Mouse (Mus musculus): ENCODE measurements around the gene Cnot3. TPM values are rescaled to one million over a fixed set of nuclear protein-coding genes. Genes with fewer than 3 reads are reported as not detected.

Cnot3 gene
- total RNA-seq, 1 experiment from 2014 or later: 20.8 TPM

DNA sequence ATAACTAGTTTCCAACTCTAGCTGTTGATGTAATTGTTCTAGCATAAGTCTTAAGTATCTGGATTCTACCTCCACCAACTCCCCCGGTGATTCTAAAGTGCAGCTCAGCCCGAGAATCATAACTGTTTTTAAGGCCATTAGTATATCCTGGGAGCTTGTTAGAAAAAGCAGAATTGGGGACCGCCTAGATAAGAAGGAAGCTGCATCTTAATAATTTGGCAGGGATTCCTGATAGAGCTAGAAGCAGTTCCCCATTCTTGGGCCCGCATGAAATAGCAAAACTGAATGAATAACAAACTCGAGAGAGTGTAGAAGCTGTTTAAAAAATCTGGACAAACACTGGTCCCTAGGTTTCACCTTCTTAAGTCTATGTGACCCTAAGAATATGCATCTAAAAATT is 1.7 kb upstream of the Cnot3 start:
- ATAC-seq (replicated peaks in 1 of 2; ENCODE audit: insufficient read depth in 1 of 2, low FRiP score in 2 of 2, low TSS enrichment in 1 of 2, low read depth in 1 of 2, poor library complexity in 2 of 2, severe bottlenecking in 2 of 2): no peak

DNA sequence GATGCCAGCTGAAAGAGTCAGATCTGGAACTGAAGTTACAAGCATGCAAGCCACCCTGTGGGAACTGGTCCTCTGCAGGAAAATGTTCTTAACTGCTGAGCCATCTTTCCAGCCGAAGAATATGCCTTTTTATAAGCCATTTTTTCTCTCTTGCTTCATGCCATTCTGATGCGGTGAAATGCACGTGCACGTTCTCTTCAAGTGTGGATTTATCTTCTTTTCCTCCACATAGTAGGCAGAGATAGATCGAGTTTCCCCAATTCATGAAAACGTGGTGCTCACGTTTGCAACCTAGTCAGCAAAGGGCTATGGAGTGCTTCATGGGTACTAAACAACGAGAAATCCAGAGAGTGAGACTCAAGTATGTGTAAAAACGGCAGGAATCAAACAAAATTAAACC is 1.2 kb upstream of the Cnot3 start:
- ATAC-seq (replicated peaks in 1 of 2; ENCODE audit: insufficient read depth in 1 of 2, low FRiP score in 2 of 2, low TSS enrichment in 1 of 2, low read depth in 1 of 2, poor library complexity in 2 of 2, severe bottlenecking in 2 of 2): no peak

DNA sequence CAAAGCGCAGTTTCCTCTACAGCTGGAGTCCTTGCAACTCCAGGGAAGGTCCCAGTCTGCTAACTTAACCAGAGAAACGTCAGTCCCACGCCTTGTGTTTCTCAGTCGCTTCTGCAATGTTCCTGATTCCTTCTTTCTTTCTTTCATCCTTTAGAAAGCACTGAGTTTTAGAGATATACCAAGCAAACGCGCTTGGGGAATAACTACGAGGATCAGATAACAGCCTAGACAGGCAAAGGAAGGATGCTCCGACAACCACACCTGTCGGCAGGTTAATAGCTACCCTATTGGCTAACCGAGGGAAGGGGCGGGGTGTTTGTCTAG is 758 bp upstream of the Cnot3 start:
- ATAC-seq (replicated peaks in 1 of 2; ENCODE audit: insufficient read depth in 1 of 2, low FRiP score in 2 of 2, low TSS enrichment in 1 of 2, low read depth in 1 of 2, poor library complexity in 2 of 2, severe bottlenecking in 2 of 2): no peak

DNA sequence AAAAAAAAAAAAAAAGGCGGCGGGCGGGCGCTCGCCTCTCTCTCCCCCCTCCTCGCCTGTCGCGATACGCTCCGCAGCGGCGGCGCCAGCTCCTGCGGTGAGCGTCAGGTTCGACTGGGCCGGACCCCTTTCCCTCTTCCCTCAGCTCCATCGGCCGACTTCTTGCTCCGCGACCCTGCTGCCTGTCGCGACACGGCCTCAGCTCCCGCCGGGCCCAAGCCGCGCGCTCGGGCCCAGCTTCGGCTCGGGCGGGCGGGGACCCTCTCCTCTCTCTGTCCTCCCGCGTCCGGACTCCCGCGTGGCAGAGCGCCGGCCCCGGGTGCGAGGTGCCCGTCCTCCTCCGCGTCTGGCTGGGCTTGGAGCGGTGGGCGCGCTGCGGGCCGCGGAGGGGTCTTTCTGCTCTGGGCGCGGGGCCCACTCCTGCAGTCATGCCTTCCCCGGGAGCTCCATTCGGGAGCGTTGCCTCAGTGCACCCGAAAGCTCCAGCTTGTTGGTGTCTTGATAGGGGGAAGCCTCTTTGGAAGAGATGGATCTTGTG is 489 bp downstream of the Cnot3 start:
- ATAC-seq (replicated peaks in 1 of 2; ENCODE audit: insufficient read depth in 1 of 2, low FRiP score in 2 of 2, low TSS enrichment in 1 of 2, low read depth in 1 of 2, poor library complexity in 2 of 2, severe bottlenecking in 2 of 2): peak in 1 of 2 experiments; percentile 30; a peak in 2 of 4 replicates

DNA sequence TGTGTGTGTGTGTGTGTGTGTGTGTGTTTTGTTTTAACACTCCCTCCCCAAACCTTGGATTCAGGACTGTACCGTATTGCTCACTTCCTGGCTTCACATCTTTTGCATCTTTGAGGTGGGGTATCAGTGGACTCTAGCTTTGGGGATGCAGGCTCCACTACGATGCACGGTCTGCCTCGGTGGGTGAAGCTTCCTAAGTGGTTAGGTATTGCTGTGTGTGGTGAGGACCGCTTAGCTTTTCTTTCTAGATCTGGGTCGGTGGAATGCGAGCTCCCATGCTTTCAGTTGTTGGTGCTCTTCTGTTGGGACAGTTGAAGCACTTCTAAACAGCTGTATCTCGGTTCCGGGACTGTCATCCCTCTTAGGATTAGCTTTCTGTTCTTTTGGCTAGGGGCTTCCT is 1.1 kb downstream of the Cnot3 start:
- no peak for ATAC-seq (replicated peaks in 1 of 2; ENCODE audit: insufficient read depth in 1 of 2, low FRiP score in 2 of 2, low TSS enrichment in 1 of 2, low read depth in 1 of 2, poor library complexity in 2 of 2, severe bottlenecking in 2 of 2)

DNA sequence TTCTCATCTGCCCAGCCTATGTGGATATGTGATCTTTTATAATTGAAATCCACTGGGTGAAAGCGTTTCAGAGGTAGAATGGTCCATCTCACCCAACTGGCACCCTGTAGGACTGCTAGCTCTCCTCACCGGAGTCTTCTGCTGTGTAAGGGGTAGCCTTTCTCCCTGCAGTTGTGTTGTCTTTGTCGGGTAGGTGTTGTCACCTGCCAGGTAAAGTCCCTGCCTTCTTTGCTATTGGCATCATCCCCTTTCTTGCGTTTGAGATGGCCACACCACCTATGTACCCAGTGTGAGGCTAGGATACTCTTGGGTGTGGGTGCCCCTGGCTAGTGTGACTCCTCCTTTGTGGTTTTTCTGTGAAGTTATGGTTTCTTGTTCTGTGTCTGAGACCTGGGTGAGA is 1.6 kb downstream of the Cnot3 start:
- no peak for ATAC-seq (replicated peaks in 1 of 2; ENCODE audit: insufficient read depth in 1 of 2, low FRiP score in 2 of 2, low TSS enrichment in 1 of 2, low read depth in 1 of 2, poor library complexity in 2 of 2, severe bottlenecking in 2 of 2)

DNA sequence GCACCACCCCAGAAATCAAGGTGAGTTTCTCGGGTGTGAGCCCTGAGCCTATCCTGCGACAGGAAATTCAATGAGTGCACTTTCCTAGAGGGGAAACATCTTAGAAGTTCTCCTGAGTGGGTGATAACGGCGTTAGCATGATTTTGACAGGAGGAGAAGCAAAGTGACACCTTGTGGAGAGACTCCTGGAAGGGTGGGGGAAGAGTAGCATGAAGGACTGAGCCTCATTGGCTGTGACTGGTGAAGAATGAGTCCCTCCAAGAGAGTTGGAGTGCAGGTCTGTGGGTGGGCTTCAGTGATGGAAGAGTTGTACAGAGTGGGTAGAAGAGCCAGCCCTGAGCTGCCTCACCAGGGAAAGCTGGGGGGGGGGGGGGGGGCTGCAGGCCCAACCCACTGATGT is 11.9 kb downstream of the Cnot3 start:
- no peak for ATAC-seq (replicated peaks in 1 of 2; ENCODE audit: insufficient read depth in 1 of 2, low FRiP score in 2 of 2, low TSS enrichment in 1 of 2, low read depth in 1 of 2, poor library complexity in 2 of 2, severe bottlenecking in 2 of 2)

DNA sequence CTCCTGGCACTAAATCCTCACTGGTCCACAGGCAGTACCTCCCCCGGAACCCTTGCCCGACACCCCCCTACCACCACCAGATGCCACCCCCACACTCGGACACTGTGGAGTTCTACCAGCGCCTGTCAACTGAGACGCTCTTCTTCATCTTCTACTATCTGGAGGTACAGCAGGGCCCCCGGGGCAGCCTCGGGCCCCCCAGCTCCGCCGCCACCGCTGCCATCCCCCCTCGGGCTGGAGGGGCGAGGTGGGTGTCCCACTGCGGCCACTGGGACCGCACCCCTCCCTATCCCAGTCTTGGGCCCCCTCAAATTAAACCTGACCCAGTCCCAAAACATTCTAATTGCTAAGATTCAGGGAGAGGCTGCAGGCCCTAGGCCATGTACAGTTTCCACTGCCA is 13.5 kb downstream of the Cnot3 start:
- ATAC-seq (replicated peaks in 1 of 2; ENCODE audit: insufficient read depth in 1 of 2, low FRiP score in 2 of 2, low TSS enrichment in 1 of 2, low read depth in 1 of 2, poor library complexity in 2 of 2, severe bottlenecking in 2 of 2): no peak

DNA sequence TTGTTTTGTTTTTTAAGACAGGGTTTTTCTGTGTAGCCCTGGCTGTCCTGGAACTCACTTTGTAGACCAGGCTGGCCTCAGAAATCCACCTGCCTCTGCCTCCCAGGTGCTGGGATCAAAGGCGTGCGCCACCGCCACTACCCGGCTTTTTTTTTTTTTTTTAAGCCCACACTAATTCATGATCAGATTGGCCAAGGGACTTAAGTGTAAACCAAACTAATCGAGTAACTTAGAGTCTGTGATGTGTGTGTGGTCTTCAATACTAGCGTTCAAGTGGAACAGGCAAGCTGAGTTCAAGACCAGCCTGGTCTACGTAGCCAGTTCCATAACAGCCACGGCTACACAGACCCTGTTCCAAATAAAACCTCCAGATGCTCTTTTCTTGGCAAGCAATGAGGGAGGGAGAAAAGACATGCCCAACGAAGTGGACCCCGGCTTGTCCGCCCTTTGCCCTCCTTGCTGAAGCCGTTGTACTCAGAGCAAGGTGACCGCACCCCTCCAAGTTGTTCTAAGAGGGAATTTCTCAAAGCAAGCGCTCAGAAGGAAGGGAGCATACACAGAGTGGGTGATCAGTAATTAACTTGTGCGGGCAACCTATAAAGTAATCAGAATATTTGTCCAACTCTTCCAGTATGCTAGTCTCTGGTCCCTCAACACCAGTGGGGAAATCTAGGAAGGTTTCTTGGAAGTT is 19.6 kb downstream of the Cnot3 start:
- no peak for ATAC-seq (replicated peaks in 1 of 2; ENCODE audit: insufficient read depth in 1 of 2, low FRiP score in 2 of 2, low TSS enrichment in 1 of 2, low read depth in 1 of 2, poor library complexity in 2 of 2, severe bottlenecking in 2 of 2)

DNA sequence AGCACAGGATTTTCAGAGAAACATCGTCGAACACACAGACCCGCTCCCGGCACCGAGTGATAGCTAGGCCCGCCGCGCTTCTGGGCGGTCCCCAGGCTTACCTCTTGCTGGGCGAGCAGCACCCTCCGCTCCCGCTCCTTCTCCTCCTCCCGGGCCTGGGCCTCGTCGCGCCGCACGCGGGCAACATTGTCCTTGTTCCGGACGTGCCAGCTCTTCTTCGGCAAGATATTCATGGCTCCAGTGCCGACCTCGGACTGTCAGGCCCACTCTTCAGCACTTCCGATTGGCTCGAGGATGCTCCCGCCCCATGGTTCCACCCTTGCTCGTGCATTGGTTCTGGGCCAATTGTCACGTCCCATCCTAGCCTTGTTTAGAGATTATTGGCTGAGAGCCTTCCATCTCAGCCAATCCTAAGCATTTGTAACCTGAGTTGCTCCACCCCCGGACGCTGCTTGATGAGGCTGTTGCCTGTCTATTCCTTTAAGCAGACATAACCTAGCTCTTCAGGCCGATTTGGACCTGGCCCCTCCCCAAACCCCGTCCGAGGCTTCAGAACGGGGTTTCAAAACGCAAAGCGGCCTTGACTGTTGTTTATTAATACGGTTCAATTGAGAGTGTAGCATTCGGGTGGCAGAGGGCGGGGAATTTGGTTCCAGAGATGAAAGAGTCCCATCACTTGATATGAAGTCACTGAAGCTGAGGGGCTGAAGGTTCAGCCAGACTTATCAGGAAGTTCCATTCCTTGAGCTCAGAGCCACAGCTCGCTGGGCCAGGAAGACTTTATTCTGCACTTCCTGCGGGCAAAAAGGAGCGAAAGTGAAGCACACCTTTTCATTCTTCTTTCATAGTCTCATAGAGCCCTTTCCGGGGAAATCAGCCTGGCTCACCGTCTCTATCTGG is 20.4 kb downstream of the Cnot3 start, which contains the start of gene Leng1:
Leng1 (minus strand) TSS at position 626 of the 900 bp plus-strand sequence.
- peak; percentile 98 for ATAC-seq (replicated peaks in 1 of 2; ENCODE audit: insufficient read depth in 1 of 2, low FRiP score in 2 of 2, low TSS enrichment in 1 of 2, low read depth in 1 of 2, poor library complexity in 2 of 2, severe bottlenecking in 2 of 2)

DNA sequence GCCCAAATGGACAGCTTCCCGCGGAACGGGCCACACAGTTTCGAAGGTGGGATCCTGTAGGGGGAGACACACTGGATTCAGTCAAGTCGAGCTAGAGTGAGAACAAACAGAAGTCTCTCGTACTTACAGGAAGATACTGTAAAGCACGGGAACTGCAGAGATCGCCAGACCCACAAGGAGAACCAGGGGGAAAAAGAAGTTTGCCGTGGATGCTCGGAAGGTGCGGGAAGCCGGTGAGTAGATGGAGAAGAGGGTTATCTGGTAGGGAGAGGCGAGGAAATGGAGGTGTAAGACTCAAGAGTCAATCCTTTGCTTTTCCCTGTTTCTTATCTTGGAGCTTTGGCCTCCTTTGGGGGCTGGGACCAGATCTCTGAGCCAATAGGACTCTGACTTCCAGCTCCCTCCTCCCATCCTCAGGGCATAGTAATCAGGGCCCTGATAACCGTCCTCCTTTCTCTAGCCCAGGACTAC is 21.9 kb downstream of the Cnot3 start:
- peak in 1 of 2 experiments; percentile 15; a peak in 1 of 4 replicates for ATAC-seq (replicated peaks in 1 of 2; ENCODE audit: insufficient read depth in 1 of 2, low FRiP score in 2 of 2, low TSS enrichment in 1 of 2, low read depth in 1 of 2, poor library complexity in 2 of 2, severe bottlenecking in 2 of 2)

DNA sequence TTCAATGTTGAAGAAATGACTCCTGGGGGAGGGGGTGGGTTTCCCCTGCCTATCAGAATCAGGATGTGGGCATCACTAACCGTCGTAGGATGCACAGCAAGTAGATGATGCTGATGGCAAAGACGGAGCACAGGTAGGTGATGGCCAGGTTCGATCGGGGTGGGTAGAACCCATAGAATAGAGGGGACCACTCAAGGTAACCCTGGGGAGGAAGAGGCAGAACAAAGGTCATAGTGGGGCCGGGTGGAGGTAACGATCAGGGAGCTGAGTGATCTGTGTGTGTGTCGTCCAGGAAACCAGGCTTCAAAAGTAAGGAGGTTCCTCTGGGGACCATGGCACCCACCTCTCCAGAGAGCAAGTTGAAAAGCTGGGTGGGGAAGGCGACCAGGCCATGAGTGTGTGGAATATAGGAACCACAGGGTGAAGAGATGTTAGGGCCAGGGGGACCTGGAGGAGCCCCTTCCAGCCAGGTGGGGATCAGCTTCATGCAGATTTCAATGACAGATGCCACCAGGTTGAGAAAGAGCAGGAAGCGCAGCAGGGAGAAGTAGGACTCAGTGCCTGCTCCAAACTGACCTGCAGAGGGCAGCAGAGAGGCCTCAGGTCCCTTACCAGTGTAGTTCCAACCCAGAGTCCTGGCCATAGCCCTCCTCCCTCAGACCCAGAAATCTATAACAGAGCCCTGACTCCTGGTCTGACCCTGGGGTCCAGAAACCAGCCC is 29.6 kb downstream of the Cnot3 start:
- peak; percentile 96 for ATAC-seq (replicated peaks in 1 of 2; ENCODE audit: insufficient read depth in 1 of 2, low FRiP score in 2 of 2, low TSS enrichment in 1 of 2, low read depth in 1 of 2, poor library complexity in 2 of 2, severe bottlenecking in 2 of 2)

DNA sequence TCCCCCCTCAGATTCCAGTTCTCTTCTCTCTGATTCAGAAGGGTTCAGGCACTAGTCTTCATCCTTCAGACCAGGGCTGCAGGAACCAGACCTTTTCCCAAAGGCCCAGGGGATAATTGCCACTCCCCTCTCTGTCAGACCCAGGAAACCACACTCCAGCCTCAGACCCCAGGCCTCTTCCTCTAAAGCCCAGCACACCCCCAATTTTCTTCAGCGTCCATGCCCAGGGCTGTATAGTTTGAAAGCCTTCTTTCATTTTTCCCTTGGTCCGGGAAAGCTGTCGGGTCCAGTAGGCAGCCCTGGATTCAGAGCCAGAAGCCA is 30.1 kb downstream of the Cnot3 start:
- no peak for ATAC-seq (replicated peaks in 1 of 2; ENCODE audit: insufficient read depth in 1 of 2, low FRiP score in 2 of 2, low TSS enrichment in 1 of 2, low read depth in 1 of 2, poor library complexity in 2 of 2, severe bottlenecking in 2 of 2)

DNA sequence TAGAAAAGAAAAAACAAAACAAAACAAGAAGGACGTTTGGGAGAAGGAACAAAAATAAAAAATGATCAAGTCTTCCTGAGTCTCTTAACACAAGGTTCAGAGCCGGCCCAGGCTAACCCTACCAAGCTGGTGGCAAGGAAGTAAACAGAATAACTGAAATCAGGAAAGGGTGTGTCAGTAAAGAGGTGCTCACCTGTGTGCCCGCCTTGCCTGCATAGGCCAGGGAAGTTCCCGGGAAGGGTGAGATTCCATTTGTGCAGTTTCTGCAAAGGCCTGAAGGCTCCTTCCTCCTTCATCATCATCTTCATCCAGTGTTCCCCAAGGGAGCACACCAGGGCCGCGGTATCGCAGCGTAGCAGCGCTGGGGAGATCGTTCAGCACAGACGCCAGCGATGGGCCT is 31.3 kb downstream of the Cnot3 start:
- ATAC-seq (replicated peaks in 1 of 2; ENCODE audit: insufficient read depth in 1 of 2, low FRiP score in 2 of 2, low TSS enrichment in 1 of 2, low read depth in 1 of 2, poor library complexity in 2 of 2, severe bottlenecking in 2 of 2): no peak

DNA sequence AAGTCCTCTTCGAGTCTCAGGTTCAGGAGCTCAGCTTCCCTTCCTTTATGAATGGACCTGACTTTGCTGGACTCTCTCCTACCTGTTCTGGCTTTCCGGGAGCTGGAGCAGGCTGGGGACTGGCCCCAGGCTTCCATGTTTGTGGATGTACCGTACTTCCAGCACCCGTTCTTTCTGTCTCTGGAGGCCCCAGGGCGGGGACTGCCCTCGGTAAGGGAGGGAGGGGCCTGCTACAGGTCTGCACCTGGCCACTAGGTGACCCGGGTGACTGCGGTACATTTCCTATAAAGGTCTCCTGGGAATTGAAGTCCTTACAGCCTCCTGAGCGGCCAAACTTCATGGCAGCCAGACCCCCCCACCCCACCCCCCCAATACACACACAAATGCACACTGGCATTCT is 32.3 kb downstream of the Cnot3 start, which contains the start of gene Tmc4:
Tmc4 (minus strand) TSS at position 212 of the 400 bp plus-strand sequence.
- ATAC-seq (replicated peaks in 1 of 2; ENCODE audit: insufficient read depth in 1 of 2, low FRiP score in 2 of 2, low TSS enrichment in 1 of 2, low read depth in 1 of 2, poor library complexity in 2 of 2, severe bottlenecking in 2 of 2): no peak

DNA sequence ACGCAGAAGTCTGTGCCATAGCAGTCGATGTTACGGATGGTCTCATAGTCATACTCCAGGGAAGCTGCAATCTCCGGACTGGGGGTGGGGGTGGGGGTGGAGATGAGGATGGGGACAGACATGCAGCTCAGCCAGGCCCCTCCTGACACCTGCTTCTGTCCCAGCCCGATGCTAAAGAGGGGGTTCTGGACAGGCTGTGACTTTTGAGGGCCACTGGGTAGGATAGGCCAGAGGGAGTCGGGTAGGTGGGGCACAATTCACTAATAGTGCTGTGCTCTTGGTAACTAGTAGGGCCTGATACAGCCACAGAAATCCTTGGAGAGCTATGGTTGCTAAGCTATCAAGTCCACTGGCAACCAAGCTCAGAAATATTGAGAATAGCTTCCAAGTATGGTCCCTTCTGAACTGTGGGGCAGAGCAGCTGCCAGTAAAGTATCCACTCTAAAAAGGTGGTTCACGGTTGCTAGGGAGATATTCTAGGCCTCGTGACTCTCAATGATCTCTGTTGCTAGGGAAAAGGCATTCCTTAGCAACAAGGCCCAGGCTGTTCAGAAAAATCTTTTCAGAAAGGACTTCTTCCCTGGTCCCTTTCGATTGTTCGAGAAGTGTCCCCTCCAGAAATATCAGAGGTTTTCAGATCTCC is 39.0 kb downstream of the Cnot3 start:
- ATAC-seq (replicated peaks in 1 of 2; ENCODE audit: insufficient read depth in 1 of 2, low FRiP score in 2 of 2, low TSS enrichment in 1 of 2, low read depth in 1 of 2, poor library complexity in 2 of 2, severe bottlenecking in 2 of 2): no peak

DNA sequence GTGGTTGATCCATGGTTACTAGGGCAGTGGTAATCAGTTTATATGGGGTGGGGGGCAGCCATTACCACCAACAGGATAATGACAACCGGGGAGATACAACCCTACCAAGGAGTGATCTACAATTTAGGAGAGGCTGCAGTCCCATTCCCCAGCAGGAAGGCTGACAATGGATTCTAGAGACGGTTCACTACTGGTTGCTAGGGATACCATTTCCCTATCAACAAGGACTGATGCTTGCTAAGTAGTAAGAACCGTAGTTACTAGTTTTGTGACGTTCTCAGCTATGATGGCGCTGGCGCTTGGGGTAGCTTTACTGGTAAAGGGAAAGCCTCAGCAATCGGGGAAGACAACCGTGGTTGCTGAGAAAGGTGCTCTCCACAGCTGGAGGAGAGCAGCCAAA is 39.6 kb downstream of the Cnot3 start:
- no peak for ATAC-seq (replicated peaks in 1 of 2; ENCODE audit: insufficient read depth in 1 of 2, low FRiP score in 2 of 2, low TSS enrichment in 1 of 2, low read depth in 1 of 2, poor library complexity in 2 of 2, severe bottlenecking in 2 of 2)
